Mouse (Mus musculus): ENCODE results near the gene Ccdc12.
"Not testable (repeated sequence)": the region's sequence is repeated elsewhere in the genome, so short reads cannot be mapped to it uniquely, and the experiment has no call there.

Ccdc12 gene

DNA sequence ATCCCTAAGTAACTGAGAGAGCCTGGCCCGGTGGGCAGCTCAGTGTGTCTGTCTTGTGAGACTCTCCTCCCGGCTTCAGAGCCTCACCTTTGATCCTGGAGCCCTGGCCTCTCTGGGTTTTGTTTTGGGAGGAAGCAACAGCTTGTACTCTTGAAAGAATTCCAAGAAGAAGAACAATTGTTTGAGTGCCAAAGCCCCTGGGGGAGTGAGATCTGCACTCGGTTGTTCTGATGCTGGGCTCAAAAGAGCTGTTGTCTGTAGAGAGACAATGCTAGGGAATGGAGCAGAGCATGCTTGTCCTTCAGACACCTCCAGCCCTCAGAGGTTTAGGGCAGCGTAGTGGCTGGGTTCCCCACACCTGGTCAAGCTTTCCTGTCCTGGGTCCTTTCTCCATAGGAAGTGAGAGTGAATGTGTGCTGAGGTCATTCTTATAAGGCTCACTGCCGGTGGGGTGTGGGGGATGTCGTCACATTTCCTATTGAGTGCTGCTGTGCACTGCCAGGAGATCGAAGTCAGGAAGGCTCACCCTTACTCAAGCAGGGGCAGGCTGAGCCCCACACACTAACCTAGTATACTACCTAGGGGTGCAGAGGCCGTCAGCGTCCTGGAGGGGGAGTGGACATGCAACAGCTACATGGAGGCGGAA lies 16.9 kb downstream of the Ccdc12 start:
- DNase-seq (ENCODE audit: low spot score in 2 of 2), result no peak

DNA sequence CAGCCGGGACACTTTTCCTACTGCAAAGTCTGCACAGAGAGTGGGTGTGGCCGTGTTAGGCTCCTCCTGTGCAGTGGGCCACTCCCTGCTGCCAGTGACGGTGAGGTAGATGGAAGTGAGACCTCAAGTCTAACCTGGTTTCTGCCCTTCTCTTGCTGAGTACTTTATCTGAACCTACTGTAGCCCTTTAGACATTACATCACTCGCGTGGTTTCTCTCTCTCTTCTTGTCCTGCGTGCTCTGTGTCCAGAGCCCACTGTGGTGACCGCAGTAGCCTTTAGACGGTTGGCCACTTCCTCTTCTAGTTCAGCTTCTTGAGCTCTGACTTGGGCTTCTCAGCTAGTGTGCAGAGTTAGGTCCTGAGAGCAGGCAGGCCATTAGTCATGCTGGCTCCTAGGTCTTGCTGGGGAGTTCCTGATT lies 20.2 kb downstream of the Ccdc12 start:
- DNase-seq (ENCODE audit: low spot score in 2 of 2), result no peak

GRCm38 (mm10) chr9:110678886-110679285 lies 22.6 kb downstream of the Ccdc12 start:
- no peak for DNase-seq (ENCODE audit: low spot score in 2 of 2)

DNA sequence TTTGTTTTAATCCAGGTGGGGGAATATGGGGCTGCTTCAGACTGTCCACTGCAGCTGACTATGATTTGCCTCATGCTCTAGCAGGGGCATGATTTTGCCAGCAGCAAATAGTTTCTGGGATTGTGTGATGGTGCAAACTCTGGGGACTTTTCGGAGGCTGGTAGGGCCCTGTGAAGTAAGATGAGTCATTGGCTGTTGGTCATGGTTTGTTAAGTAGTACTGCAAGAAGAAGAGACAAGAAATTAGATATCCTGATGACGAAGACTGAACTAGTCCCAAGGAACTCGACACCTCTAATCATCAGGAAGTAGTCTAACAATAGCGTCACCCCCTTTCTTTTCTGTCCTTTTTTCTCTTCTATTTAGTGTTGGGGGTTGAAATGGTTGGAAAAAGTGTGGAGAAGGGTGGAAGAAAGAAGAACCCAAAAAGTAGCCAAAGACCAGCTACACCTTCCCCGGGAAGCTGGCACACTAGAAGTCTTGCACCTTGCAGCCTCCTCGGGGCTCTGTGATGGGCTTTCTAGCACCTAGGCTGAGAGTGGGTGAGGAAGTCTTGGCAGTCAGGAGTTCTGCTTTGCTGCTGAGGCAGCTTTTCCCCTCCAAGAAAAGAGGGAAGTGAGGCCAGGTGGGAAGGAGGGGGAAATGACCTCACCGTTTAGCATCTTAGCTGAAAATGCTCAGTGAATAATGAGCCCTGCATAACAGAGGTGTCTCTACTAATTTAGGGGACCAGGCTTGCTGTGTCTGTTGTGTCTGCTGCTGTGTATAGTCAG lies 24.6 kb downstream of the Ccdc12 start:
- DNase-seq (ENCODE audit: low spot score in 2 of 2), result no peak

DNA sequence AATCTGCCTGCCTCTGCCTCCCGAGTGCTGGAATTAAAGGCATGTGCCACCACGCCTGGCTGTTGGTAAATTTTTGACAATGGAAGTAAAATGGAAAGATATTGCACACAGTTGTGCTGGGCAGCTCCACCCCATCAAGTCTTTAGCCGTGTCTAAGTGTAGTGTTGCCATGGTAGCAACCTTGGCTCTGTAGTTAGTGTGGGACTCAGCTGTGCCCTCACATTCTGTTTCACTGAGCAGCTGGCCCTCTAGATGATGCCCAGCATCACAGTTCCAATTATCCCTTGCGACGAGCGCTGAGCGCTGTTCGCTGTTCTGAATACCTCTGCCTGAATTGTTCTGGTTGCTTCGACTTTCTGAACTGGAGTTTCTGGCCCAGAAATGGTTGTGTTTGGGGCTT lies 25.5 kb downstream of the Ccdc12 start:
- no peak for DNase-seq (ENCODE audit: low spot score in 2 of 2)

GRCm38 (mm10) chr9:110682255-110682654 lies 26.0 kb downstream of the Ccdc12 start:
- DNase-seq (ENCODE audit: low spot score in 2 of 2), result no peak

DNA sequence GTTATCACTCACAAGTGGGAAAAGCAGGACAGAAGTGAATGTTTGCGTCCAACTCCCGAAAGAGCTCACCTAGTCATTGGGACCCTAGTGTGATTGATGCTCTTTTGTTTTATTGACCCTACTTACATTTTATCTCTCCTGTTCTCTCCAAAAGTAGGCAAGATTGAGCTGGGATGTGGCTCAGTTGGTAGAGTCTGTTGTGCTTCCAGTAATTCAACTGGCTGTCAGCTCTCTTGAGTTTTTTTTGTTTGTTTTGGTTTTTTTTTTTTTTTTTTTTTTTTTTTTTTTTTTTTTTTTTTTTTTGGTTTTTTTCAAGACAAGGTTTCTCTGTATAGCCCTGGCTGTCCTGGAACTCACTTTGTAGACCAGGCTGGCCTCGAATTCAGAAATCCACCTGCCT lies 26.4 kb downstream of the Ccdc12 start:
- not testable (repeated sequence) for DNase-seq (ENCODE audit: low spot score in 2 of 2)

- DNase-seq (ENCODE audit: low spot score in 2 of 2), result no peak
These were observed 27.3 kb downstream of the Ccdc12 start for GRCm38 (mm10) chr9:110683574-110684099.

GRCm38 (mm10) chr9:110684100-110684831 lies 28.0 kb downstream of the Ccdc12 start:
- peak in 1 of 2 experiments; percentile 40 for DNase-seq (ENCODE audit: low spot score in 2 of 2)

- DNase-seq (ENCODE audit: low spot score in 2 of 2), result no peak
These were observed 28.9 kb downstream of the Ccdc12 start for GRCm38 (mm10) chr9:110685187-110685586.

- DNase-seq (ENCODE audit: low spot score in 2 of 2), result no peak
These were observed 29.3 kb downstream of the Ccdc12 start for GRCm38 (mm10) chr9:110685591-110685990.

DNA sequence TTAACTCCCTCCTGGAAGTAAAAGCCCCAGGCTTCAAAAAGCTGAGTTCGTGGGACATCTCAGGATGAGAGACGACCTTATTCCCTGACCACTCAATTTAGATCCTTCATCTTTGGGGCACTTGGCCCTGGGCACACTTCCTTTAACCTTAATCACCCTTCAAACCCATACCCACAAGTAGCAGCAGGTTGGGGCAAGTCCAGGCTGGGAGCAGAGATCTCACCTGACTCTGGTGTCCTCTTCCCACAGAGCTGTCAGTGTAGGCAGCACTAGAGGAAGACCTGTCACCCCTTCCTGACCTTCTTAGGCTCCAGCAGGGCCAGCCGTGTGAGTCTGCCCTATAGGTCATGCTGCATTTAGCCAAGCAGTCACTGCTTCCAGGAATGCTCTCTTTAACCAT lies 30.2 kb downstream of the Ccdc12 start:
- DNase-seq (ENCODE audit: low spot score in 2 of 2), result no peak

GRCm38 (mm10) chr9:110687061-110687460 lies 30.8 kb downstream of the Ccdc12 start:
- DNase-seq (ENCODE audit: low spot score in 2 of 2), result no peak

DNA sequence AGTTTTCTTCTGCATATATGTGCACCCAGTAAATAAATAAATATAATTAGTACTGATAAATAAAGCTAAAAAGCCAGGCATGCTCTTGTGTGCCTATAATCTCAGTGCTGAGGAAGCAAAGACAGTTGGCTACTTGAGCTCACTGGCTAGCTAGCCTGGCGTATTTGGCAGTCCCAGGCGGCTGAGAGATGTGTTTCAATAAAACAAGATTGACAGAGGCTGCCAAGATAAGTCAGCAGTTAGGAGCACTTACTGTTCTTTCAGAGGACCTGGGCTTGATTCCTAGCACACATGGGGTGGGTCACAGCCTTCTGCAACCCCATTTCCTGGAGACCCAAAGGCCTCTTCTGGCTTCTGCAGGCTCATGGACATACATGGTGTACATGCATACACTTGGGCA lies 31.5 kb downstream of the Ccdc12 start:
- no peak for DNase-seq (ENCODE audit: low spot score in 2 of 2)

- no peak for DNase-seq (ENCODE audit: low spot score in 2 of 2)
These were observed 33.0 kb downstream of the Ccdc12 start for GRCm38 (mm10) chr9:110689261-110689779.

DNA sequence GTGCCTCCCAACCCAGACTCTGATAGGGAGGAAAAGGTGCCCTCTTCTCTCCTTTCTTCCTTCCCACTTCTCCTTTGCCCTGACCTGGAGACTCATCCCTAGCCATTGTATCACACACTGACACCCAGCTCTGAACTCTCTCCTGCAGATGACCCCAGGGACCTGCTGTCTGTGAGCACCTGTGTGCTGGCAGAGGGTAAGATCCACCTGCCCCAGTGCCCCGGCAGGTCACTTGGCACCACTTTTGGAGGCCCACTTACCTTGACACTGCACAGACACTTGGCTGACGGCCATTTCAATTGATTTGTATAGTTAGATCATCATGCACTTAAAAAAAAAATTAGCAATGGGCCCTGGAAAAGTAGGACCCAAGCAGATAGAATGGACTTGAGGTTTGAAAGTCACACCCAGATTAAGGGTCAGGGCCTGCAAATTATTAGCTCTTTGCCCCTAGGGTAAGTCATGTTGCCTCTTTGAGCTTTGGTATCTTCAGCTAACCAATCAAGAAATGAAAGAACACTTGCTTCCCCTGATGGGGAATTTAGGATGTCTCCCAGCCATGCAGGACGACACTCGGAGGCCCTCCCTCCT lies 39.0 kb downstream of the Ccdc12 start:
- no peak for DNase-seq (ENCODE audit: low spot score in 2 of 2)

GRCm38 (mm10) chr9:110696427-110696826 lies 40.1 kb downstream of the Ccdc12 start:
- DNase-seq (ENCODE audit: low spot score in 2 of 2), result no peak

GRCm38 (mm10) chr9:110697465-110697864 lies 41.2 kb downstream of the Ccdc12 start:
- no peak for DNase-seq (ENCODE audit: low spot score in 2 of 2)

- DNase-seq (ENCODE audit: low spot score in 2 of 2), result no peak
These were observed 43.3 kb downstream of the Ccdc12 start for GRCm38 (mm10) chr9:110699574-110699973.

DNA sequence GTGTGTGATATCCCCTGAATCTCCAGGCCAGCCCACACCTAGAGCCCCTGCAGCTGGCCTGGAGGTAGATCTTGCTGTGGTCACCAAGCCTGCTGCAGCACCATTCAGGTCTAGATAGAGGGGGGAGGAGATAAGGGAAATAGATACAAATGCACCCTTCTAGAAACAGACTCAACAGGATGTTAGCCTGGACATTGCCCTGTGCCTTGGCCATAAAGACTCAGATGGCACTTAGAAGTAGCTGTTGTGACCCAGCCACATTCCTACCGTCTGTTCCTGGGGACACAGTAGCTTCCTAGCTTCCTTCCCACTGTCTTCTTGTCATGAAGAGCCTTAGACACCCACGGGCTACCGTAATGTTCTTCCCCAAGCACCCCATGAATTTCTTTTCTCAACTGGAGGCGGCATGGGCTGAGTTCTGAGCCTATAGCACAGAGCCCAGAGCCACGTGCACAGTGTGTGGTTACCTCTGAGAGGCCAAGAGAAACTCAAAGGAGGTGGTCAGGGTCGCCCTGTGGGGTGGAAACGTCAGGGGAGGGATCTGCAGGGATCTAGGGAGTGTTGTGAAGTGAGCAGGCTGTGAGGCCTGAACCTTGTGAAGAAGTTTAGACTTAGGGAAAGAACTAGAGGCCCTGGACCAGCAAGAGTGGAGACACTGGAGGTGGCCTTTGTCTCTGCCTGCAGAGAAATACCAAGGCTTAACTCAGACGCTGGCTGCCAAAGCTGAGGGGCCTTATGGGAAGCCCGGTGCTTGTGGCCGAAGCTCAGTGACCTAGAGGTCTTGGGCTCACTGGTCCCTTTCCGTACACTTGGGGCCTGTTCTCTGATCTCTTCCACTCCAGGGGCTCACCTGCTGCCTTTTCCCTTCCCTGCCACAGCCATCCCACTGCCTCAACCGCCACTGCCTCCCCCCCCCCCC lies 45.1 kb downstream of the Ccdc12 start:
- DNase-seq (ENCODE audit: low spot score in 2 of 2), result no peak

DNA sequence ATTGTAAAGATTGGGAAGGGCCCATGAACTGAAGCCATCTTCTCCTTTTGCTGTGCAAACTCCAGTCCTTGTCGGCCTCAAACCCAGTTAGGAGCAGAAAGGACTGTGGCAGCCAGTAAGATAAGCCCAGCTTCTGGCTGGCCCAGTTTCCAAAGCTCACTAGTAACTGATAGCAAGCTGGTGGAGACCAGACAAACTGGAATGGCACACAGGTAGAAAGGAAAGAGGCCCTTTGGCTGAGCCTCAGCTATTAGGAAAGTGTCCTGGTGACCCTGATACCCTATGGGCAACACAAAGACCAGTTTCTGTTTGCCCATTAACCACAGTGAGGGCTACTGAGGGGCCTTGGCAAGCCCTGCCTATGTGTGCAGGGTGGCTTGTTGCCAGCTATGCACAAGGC lies 46.5 kb downstream of the Ccdc12 start:
- no peak for DNase-seq (ENCODE audit: low spot score in 2 of 2)
